Mouse (Mus musculus) embryo, embryonic 10 days (tissue): ENCODE measurements at regions not wholly inside any gene's neighbourhood (a gene's known extent, or its start where the extent isn't known, plus 50 kb on each side); places are given as distances from the start of the nearest gene placed in this dataset.

Experiments used
- DNase-seq: peaks from one replicate; pipeline ENCODE4 v3.0.0-alpha.2; 2015; ENCODE audit warnings: low spot score

DNA sequence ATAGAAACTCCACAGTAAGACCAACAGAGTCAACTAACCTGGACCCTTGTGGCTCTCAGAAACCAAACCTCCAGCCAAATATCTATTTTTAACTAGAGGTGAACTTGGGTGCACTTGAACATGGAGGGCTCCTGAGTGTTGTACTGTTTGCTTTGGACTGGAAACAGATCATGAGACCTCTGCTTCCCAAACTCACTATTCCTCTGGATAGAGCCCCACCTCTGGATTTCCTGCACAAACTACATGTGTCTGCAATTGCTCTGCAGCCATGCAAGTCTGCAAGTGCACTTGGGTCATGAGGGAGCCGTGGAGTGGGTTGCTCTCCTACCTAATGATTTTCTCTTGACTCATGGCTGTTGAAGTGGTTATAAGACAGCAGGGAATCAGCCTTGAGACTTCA, 759.9 kb upstream of the Fam160b2 start:
- no peak for DNase-seq

DNA sequence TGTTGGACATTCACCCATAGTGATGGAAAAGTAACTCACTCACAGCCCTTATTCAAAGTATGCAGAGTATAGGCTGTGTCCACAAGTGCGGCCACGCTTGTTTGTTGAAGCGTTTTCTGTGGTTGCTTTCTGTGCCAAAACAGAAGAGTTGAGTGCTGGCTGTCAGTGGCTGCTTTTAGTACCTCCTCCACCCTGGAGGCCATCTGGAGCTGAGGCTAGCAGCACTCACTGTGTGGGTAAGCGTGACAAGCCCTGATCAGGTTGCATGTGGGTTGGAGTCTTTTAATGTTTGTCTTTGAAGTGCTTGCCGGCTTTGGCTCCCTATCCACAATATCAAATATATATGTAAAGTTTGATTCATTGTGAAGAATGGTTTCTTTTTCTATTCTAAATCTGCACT, 738.6 kb upstream of the Fam160b2 start:
- DNase-seq: peak; percentile 20

DNA sequence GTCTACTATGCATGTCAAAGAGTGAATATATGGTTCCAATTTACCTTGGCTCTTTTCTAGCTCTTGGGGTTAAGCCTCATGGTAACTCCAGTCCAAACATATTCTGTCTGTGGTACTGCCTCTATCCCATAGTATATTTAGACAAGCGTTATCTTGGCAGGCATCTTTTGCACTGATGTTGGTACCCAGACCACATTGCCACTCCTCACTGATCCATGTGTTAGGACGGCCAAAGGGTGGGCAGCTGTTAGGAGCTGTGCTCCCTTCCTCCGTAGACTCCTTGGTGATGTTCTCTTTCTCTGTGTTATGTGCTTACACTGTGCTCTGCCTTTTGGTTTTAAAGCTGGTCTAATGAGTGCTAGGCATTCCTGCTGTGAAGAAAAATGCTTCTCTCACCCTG, 737.3 kb upstream of the Fam160b2 start:
- DNase-seq: no peak

DNA sequence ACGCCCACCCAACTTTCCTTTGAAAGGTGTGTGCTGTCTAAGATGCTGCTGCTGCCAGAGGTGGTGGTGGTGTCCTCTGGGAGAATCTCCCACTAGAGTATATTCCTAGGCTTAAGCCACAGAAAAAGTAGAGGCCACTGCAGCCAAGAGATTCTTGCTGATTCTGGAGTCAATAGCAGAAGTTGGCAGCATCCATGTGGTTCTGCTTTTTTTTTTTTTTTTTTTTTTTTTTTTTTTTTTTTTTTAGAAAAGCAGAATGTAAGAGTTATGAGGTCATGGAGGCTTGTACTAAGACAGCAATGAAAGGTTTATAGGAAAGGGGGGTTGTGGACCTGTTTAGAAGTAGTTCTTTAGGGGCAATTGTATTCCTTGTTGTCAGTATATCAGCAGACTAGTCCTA, 734.4 kb upstream of the Fam160b2 start:
- DNase-seq: no peak

DNA sequence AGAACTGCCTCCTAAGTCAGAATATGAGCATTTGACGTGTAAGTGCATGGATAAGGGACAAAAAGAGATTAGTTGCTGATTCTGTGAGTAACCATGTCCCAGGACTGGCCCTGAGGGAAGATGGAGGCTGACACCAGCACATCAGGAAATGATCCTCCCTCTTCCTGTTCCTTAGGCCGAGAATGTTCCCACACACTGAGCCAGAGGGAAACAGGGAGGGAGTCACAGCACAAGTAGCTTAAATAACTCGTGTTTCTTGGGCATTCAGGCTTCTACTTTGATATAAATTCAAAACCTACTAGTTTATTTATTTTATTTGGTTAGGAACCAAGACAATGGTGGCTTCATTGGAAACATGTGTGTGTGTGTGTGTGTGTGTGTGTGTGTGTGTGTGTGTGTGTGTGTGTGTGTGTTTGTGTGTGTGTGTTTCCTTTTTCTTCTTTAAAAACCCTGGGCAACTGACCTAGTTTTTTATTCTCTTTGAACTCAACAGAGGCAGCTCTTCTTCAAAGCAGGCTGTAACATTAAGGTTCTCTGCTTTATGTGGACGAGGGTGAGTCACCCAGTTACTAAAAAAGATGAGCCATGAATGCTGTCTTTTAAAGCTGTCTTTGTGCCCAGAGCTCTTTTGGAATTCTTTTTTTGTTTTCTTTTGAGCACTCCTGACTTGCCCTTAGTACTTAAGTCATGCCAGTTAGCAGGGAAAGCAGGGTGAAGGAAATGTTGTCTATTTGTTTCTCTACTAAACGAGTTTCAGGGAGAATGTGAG, 730.4 kb upstream of the Fam160b2 start:
- DNase-seq: no peak

GRCm38 (mm10) chr14:71327621-71328020, 728.0 kb upstream of the Fam160b2 start:
- DNase-seq: no peak

GRCm38 (mm10) chr14:71326521-71327105, 727.0 kb upstream of the Fam160b2 start:
- no peak for DNase-seq

DNA sequence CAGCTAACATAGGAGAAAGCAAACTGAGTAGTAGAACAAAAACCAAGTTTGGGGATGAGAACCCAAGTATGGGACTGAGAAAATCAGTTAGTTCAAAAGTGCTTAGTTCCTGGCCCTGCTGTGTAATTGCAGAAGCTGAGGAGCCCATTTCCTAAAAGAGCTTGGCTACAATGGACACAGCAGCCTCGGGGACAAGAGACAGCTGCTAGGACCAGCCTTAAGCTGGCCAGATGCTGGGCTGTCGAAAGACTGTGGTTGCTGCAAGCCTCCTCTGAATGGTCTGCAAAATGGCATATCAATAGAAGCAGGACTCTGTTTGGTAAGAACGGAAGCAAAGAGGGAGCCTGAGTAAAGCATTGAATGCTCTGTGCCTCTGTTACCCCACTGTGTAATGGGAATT, 715.6 kb upstream of the Fam160b2 start:
- no peak for DNase-seq

DNA sequence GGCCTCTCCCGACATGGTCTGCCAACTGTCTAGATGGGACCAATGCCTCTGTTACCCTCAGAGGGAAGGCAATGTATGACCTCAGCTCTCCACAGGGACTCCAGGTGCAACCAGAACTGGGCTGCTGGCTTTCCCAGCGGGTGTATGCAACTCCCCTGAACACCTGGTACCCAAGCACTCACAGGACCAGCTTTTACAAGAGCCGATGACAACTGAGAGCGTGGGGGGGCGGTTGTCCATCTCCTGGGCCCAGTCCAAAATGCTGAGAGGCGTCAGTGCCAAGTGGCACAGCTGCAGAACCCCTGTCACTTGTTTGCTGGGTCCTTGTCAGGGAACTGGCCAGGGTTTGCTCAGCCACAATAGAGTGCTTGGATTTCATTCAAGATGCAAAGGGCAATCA, 700.1 kb upstream of the Fam160b2 start:
- DNase-seq: no peak

- no peak for DNase-seq
Measured at GRCm38 (mm10) chr14:71281568-71281967, 681.9 kb upstream of the Fam160b2 start.

DNA sequence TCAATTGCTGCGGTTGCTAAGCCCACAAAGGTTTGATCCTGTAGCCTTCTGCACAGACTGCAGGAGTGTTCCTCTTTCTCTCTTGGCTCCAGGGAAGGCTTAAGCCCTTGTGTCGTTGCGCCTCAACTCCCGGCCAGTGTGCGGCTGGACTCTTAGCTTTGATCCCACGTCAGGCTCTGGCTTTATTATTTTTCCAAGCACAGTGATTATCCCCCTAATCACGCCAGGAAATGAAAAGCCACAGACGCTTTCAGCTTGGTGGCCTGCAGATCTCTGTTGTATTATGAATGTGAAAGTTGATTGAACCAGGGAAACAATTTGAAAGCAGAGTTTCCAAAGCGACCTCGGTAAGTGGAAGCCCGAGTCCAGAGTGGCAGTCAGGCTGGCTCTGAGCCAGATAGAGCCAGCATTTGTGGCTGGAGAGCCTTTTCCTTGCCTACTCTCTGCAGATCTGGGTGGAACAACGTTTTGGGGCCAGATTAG, 676.7 kb upstream of the Fam160b2 start:
- no peak for DNase-seq

DNA sequence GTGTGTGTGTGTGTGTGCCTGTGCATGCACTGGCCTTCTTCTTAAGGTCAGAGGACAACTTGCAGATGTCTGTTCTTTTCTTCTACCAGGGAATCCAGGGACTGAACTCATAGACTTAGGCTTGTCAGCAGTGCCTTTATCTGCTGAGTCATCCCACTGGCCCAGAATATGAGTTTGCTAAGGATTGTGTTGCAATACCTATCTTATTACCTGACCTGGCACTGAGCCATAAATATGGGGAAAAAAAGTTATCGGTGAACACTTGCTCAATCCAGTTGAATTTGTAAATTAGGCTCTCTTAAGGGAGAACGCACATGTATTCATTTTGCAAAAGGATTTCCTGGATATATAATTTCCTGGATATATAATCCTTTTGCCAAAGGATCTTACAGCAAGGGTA, 672.8 kb upstream of the Fam160b2 start:
- DNase-seq: no peak

GRCm38 (mm10) chr14:71257650-71258049, 658.0 kb upstream of the Fam160b2 start:
- no peak for DNase-seq

- no peak for DNase-seq
Measured at GRCm38 (mm10) chr14:71254207-71254606, 654.6 kb upstream of the Fam160b2 start.

GRCm38 (mm10) chr14:71252136-71252535, 652.5 kb upstream of the Fam160b2 start:
- DNase-seq: no peak

DNA sequence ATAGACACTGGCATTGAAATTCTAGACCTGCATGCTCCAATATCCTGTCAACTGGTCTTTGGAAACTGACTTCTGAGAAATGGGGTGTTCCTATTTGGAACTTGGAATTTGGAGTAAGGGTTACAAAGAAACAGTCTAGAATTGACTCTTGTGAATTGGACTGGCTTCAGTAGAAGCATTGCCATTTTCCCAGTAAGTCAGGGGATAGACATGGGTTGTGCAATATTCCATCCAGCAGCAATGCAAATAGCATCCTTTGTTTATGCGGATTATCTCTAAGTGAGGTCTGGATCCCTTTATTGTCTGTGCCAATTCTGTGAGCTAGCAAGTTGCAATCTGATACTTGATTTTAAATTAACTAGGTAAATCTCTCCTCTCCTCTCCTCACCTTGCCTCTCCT, 651.5 kb upstream of the Fam160b2 start:
- DNase-seq: no peak

DNA sequence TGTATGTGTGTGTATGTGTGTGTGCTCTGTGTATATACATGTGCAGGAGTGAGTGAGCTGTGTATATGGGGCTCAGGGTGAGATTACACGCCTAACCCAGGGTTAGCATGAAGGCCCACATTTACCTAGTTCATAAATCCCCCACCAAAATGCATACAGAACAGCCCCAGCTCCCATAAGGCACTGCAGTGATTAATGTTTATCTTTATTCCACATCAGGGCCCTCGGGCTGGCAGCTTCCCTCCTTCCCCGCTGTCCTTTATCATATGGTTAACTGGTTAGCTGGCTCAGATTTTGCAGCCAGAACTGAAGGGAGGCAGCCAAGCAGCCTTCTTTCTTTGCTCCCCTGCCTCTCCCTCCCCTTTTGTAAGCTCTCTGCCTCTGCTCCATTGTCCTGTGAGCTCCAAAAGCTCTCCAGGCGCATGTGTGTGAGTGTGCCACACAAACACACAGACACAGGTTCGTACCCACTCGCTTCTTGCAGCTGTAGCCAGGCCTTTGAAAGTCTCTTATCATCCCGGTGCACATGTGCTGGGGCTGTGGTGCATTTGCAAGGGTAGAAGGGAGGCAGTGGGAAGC, 649.8 kb upstream of the Fam160b2 start:
- DNase-seq: no peak

DNA sequence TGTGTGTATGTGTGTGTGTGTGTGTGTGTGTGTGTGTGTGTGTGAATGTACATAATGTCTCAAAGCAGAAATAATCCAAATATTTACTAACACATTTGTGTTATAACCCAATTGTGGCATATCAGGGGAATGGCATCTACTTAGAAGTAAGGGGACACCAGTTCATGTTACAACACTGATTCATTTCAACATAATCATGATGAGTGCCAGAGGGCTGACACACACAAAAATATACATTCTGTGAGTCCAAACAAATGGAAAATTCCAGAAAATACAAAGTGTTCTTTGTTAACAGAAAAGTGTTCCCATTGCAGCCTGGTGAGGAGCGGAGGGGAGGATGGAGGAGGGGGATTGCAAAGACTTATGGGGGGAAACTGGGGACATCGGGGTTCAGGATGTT, 648.9 kb upstream of the Fam160b2 start:
- DNase-seq: no peak

DNA sequence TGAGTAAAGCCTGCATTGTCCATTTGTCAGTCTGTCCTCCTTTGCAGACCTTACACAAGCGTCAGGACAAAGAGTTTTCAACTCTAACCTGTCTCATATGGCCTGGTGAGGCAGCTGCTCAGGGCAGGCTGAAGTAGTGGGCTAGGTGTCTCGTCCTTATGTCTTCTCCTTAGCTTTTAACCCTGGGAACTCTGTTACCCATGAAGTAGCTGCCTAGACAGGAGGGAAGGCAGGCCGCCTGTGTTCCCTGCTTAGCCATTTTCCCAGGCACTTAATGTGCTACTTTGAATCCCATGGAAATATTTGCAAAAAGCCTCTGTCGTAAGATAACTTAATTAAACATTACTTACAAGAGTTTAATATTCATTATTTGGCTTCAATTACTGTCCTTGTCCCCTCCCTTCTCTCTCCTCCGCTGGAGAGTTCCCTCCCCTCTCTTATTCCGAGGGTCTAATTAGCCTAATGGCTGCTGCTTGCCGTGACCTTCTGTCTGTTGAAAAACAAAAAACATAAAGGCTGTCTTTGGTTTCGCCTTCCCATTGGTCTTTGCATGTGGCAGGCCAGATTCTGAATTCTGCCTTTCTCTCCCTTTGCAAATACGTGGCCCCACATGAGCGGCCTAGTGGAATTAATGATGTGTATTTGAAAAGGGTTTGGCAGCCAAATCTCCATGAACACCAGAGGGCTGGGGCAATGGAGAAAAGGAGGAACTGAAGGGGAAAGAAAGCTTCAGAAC, 642.2 kb upstream of the Fam160b2 start:
- DNase-seq: peak; percentile 59

- DNase-seq: no peak
Measured at GRCm38 (mm10) chr14:71236192-71236591, 636.6 kb upstream of the Fam160b2 start.

DNA sequence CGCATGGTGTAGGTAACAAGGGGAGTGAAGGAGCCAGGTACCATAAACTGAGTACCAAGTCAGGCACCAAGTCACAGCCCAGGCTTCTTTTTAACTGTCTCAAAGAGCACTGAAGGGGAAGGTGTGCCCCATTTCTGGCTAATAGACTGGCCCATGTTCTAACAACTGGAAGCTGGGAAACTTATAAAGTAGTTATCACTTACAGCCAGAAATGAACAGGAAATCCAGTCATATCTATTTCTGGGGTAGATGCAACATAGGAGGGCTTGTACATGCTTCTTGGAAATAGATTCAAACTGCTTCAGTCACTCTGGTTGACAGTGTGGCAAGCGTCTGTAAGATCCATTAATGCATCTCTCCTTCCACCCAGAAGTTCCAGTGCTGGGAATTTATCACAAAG, 635.3 kb upstream of the Fam160b2 start:
- no peak for DNase-seq

- no peak for DNase-seq
Measured at GRCm38 (mm10) chr14:71234276-71234675, 634.6 kb upstream of the Fam160b2 start.
